Mouse (Mus musculus) 416B (cell line): ENCODE results near the gene Sh3rf1.
A peak's percentile ranks its signal among the peaks of the same experiment; 100 is the strongest.

Experiments used
- DNase-seq: peaks from one replicate; pipeline ENCODE4 v3.0.0; 2011; ENCODE audit warnings: low read depth

The Sh3rf1 gene

DNA sequence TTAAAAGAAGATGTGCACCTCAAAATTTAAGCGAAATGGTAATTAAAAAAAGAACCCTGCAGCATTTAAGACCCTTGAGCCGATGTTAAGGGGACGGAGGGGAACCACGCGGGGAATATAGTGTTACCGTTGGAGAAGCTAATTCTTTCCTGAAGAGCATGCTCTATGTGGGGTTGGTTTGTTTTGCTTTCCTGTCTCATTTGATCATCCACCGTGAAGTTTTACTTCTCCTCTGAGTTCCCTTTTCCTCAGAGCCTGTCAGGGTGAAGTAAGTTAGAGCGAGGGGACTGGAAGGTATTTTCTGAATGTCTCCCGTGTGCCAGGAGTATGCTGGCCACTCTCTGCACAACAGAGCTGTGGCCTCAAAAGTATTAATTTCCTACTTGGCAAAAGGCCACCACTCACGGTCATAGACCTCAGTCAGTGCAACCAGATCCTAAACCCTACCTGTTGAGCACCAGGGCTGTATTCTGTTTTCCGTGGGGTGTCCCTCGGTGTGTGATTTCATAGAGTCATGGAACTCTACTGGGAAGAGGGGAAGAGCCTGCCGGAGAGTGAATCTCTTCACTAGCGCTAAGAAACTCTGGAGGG is 63.2 kb downstream of the Sh3rf1 start:
- DNase-seq, result no peak

DNA sequence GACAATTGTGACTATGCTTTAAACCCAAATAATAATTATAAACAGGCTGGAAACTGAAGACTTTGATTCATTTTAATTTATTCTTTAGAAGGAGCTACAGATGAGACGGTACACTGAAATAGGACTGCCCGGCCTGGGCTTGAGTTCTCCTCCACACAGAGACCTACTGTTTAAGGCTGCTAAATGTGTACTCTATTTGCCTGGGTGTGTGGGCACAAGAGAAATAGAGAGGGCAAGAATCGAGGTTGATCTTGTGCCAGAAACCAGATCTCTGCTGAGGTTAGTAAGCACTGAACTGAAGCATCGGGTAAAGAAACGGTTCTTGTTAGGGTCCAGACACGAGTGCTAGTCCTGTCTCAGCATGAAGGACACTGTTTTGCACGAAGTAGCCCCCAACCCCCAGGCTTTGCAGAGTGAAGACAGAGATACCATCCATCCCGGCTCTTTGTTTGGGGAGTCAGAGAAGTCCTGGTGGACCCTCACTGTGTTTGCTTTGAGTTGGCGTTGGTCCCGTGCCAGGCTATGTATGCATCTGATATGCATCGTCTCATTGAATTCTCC is 64.4 kb downstream of the Sh3rf1 start:
- DNase-seq, result no peak

DNA sequence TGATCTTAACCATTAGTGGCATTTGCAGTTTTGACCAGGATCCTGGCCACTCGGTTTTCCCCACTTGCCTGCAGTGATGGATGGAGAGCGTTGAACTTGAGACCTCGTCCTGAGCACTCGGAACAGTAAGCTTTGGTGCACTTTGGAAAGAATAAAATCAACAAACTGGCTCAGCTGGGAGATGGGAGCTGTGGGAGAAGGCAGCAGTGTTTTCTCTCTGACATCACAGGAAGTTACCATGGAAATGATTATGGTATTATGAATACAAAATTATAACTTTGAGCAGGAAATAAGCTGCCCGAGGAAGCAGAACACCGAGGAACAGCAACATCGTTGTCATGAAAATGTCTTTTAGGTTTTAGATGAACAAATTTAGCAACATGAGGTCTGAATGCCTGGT is 65.0 kb downstream of the Sh3rf1 start:
- DNase-seq, result no peak

DNA sequence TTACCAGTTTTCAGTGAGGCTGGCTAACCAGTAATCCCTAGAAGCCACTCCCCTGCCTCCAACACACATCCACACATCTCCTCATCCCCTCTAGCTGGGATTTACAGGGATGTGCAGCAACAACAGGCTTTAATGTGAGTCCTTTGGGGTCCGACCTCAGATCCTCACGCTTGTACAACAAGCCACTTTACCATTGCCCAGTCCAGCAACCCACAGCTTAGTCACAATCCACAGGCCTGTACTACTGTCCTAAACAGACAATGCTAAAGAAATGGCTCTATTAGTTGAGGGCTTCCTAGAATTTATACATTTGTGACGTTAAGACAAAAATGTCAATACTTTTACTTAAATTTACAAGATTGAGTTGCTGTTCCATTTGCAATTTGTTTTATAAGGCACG is 71.4 kb downstream of the Sh3rf1 start:
- DNase-seq, result no peak

DNA sequence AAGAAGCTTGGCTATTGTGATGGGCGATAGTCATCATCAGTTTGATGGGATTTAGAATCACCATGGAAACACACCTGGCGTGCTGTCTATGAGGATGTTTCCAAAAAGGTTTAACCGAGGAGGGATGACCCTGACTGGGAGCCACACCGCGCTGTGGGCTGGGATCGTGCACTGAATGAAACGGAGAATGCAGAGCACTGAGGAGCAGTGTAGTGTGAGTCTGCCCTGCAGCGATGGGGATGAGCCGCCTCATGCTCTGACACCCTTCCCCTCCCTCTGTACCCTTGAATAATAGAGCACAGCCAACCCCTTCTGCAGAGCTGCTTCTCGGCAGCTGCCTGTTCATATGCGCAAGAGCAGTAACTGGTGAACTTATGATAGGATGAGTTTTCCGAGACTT is 71.8 kb downstream of the Sh3rf1 start:
- DNase-seq, result no peak

DNA sequence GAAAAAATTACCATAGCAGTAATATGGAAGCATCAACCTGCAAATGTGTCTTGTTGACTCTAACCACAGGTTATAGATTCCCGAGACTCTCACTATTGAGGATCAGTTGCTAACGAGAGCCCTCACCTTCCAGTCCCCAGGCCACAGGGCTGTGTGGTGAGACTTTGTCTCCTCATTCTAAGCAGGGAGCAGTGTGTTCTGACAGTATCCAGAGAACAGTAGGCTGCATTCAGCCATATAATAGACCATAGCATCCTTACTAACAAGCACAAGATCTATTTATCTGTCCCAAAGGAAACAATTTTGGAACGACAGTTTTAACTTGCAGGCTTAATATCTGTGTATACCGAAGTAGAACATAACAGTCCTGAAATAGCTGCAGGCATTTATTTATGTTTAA is 75.2 kb downstream of the Sh3rf1 start:
- DNase-seq, result no peak

DNA sequence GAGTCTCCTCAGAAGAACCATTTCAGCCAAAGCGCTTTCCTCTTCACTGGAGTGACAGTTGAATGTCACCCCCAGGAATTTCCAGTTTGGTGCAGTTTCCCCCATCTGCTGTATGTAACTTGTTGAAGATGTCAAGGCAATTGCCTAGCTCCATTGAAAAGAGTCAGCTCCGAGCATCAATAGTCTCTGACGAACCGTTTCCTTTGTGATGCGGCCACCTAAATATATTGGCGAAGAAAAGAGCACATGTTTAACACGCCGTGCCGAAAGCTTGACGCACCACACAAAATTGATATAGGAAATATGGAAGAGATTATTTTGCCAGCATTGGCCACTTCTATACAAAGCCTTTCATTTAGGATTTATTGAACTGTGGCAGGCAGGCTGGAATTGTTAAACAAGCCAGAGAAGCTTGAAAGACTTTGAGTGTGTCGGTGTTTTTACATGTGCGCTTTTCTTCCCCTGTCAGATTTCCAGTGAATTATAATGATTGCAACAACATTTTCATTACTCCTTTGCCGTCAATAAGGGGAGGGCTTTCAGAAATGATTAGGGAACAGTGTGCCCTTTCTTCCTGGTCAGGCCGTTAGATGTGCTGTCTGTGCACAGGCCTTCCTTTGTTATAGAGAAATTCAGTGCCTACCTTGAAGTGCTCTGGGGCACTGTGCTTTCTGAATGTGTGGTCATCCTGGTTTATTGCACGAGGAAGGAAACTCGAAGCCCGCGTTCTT is 77.8 kb downstream of the Sh3rf1 start:
- no peak for DNase-seq

DNA sequence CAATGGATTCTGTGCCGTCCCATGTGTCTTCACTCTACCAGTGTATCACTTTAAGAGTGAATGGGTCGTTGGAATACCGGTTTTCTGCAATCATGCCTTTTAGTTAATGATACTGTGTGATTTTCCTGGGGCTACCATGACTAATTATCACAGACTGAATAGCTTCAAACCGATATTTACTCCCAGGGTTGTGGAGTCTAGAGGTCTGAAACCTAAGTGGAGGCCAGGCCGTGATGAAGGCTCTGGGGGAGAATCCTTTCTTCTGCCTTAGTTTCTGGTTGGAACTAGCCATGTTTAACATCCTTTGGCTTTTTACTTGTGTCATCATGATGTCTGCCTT is 78.3 kb downstream of the Sh3rf1 start:
- DNase-seq, result no peak

DNA sequence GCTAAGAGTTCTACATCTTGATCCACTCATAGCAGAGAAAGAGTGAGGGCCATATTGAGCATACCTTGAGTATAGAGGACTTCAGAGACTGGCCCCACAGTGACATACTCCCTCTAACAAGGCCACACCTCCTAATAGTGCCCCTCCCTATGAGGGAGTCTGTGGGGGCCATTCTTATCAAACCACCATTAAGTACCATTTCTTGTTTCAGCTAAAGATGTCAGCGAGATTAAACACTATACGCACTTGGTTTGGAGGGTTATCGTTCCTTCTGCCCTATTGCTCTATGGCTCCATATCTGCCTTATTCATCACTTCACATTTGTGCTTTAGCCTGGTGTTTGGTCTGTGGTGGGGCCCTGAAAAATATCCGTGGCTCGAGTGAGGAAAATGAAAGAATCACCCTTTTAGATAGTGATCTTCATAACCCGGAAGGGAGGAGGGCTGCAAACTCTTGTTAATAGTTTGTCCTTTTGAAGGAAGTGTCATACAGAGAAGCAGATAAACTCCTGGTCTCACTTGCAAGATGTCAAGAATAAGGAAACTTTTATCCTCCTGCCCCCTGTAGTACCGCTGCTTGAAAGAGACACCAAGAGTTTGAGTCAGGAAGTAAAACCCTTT is 81.9 kb downstream of the Sh3rf1 start:
- peak; percentile 10 for DNase-seq

DNA sequence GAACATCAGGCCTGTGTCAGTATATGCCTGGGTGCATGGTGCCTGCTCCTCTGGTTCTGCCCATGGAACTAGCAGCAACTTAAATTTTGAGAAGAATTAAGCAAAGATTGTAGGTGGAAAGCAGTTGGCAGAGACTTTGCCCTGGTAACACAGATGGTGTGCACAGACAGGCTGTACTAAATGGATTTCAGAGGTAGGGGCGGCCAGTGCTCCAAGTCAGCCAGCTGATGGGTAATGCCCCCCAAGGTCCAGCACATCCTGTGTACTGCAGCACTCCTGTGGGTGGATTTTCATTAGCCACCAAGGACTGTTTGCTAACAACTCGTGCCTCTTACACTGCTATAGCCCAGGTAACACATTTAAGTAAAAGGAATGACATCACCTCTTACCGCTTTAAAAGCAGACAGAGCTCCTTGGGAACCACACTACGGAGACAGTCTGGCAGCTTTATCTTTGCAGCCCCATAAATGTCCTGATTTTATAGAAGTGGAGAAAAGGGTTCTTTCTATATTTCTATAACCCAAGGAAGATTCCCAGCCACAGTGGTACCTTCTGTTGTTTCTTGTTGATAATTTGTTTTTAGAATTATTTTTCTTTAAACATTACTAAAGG is 82.9 kb downstream of the Sh3rf1 start:
- DNase-seq, result no peak

DNA sequence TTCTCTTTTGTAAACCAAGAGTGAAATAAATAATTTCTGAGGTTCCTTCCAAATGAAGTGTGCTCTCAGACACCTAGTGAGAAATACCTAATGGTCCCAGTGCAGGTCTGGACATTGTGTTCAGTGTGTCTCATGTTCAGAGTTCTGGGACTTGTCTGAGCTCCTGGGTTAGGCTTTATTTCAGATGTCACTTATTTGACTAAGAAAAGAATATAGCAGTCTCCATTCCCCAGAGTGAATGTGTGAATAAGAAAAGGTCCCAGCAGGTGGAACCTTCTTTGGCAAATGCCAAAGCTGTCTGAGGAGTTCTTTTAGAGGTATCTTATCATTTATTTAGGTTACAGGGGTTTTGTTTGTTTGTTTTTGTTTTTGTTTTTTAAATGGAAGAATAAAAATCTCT is 85.2 kb downstream of the Sh3rf1 start:
- no peak for DNase-seq

DNA sequence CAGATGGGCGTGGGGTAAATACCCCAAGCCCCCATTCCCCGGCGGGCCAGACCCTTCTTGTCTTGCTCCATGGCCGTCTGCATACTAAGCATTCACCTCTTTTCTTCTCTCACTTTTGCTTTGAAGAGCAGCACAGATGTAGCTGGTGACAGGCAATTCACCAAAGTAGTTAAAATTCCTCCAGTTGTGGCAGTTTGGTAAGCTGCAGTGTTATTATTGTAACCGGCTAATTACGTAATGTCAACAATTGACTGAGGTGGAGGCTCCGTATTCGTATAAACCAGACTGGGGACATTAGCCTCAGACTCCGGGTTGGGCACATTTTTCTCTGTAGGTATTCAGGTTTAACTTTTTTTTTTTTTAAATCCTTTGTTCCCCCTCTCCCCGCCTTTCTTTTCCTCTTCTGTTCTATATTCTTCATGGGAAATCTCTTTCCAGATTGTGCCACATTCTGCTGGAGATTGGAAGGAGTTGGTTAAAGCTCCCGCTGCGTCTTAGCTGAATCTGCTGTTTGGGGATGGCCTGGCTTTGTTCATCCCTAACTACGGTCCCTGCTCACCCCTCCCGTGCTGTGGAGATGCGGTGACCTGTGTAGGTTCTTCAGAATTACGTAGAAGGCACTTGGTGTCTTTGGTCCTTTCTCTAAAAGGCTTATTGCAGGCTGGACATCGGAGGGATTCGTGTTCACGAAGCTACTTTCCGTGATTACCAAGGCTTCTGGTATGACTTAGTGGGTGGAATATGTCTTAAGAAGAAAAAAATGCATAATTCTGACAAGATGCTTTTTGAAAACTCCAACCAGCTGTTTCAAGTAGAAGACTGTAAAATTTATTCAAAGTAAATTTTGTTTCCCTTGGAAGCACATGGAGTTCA is 86.1 kb downstream of the Sh3rf1 start:
- no peak for DNase-seq

DNA sequence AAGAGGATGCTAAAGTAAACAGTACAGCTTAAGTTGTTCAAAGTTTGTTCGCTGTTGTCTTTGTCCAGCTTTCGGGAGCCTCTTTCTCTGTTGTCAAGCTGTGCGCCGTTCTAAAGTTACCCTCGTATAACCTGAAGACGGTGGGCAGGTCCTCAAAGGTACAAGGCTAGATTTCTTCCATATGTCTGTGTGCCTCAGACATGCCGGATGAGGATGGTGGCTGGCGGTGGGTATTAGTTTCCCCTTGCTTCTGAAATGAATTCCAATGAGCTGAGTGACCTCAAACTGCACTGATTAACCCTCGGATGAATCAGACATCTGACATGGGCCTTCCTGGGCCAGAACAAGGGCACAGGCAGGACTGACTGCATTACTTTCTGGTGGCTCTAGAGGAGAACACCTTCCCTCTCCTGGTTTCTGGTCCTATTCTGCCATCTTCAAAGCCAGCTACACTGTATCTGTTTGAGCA is 86.8 kb downstream of the Sh3rf1 start:
- no peak for DNase-seq

DNA sequence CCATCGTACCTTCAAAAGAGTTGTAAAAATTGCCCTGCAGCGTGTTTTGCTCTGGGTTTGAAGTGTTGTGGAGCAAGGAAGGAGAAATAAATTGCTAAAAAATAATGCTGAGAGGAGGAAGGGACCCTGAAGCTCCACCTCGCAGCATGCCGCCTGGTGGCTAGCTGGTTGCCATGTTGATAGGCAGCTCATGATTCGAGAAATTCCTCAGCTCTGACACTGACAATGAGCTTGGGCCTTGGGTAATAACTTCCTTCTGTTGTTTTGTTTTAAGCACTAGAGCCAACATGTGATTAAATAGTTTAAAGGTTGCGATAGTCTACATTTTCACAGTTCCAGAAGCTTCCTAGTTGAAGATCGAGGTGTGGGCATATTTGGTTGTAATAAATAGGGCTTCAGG is 89.3 kb downstream of the Sh3rf1 start:
- no peak for DNase-seq

DNA sequence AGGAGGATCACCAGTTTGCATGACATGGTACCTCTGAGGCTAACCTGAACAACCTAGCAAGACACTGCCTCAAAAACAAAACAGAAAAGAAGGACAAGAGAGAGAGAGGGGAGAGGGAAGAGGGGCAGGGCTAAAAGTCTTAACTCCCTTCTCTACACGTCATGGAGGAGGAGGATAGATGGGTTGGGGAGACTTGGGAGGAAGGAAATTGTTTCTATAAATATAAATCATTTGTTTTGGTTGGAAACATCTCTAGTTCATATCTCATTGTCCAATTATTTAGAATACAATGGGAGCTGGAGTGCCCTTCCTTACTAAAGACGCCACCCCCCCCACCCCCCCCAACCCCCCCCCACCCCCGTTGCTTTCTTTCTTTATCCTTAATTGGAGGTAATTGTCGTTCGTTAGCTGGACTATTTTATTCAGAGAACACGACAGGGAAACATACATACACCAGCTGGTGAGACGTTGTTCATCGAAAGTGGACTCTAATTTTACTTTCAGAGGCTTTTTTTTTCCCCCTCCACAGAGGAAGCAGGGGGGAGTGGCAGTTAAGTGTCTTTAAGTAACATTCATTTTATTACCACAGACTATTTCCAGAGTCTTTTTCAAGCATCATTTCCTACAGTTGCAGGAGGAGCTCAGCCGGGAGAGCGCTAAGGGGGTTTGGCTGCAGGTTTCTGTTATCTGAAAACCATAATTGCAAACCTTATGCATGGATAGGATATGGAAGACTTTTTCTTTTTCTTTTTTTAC is 92.5 kb downstream of the Sh3rf1 start:
- peak; percentile 13 for DNase-seq

DNA sequence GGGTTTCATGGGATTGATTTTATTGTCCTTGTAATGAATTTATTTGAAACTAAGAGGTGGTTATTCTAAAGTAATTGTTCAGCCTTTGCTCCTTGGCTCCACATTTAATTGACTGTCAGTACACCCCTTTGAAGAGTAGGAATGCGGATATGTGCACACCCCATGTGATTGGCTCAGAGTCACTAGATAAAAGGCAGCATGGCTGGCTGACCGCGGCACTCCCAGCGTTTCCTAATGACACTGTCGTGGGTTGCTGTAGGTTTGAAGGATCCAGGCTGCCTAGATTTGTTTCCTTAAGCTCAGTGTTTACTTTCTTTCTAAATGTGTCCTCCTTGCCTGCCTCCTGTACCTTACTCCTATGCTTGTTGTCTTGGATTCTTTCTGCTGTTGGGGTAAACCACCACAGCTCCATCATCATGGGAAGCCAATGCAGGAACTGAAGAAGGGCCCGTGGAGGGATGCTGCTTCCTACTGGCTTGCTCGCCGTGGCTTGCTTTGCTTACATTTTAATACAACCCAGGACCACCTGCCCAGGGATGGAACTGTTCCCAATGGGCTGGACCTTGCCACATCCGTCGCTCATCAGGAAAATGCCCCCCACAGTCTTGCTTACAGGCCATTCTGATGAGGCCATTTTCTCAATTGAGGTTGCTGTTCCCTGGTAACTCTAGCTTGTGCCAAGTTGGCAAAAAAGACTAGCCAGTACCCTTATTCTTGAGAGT is 93.3 kb downstream of the Sh3rf1 start:
- no peak for DNase-seq

DNA sequence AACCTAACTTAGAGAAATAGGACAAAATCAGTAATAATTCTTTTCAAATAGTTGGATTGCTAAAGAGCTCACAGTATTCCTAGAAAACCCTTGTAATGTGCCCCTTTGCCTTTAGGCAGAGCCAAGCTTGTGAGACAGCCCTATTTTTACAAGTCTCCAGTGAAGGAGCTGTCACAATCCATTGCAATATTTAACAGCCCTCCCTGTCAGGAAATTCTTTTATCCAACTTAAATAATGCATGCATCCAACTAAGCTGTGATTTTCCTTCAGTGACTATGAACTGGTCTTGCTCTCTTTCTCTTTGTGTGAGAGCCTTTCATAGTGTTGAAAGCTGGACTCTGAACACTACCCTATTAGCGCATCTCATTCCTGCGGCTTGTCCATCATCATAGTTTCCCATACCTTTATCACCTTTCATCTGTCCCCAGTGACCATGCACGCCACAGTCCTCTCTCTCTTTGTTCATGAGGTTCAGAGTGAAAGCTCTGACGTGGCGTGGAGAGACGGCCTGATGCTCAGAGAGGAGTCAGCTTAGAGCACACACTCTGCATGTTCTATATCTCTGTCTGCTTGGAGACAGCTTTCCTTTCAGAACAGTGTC is 94.0 kb downstream of the Sh3rf1 start:
- DNase-seq, result no peak

DNA sequence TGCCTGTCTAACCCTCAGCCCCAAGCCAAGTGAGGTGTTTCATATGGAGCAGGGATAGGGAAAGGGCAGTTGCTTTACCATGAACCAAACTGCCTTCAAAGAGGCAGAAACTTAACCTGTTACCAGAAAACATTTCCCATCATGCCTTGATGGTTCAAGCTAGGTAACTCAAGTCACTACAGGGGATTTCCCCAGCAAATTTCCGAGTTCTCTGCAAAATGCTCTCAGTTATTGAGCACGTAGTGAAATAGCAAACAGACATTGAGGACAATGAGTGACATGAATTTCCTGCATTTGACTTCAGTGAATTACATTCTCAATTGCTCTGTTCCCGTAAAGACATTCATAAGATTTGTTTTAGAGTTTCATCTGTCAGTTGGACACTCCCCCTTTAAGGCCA is 97.5 kb downstream of the Sh3rf1 start:
- DNase-seq, result no peak

DNA sequence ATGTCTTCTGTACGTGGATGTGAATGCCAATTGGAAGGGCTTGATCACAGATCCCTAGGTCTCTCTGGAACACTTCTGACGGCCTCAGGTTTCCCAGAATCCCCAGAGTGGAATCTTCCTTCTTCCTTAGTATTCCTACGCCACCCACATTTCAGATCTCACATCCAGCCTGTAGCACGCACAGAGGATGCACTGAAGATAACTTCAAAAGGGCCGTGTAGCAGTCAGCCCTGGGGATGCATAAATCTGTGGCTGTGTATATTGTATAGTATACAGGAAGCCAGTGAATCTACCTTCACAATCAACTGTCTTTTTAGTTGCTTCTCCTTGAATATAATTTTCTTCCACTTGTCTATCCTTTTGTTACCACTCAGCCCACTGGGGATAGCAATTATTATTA is 98.1 kb downstream of the Sh3rf1 start:
- no peak for DNase-seq

DNA sequence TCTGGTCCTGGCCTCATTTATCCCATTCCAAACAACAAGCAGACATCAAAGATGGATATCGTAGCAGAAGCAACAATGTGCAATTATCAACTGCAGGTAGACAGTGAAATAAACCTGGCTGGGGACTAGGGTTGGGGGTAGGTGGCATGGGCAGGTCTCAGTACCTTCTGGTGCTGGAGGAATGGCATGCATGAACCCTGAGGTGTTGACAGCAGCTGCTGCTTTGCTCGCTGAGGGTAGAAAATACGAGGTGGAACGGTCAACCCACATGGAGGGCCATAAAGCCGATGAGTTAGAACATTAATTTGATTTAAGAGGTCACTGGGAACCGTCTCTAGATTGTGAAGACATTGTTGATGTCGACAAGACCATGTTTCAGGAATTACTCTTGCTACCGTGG is 98.8 kb downstream of the Sh3rf1 start:
- no peak for DNase-seq
